Mouse (Mus musculus) right cerebral cortex, adult 2 months (tissue): ENCODE results near the gene Mvb12a.
"Not testable (repeated sequence)": the region's sequence is repeated elsewhere in the genome, so short reads cannot be mapped to it uniquely, and the experiment has no call there.

Experiments used
- DNase-seq, 2 experiments: peaks; one replicate each; pipeline ENCODE4 v3.0.0; 2021 to 2022; ENCODE audit warnings: low spot score in 2 of 2

Mvb12a gene

GRCm38 (mm10) chr8:71542632-71543343 lies at the start of gene Mvb12a:
Gene Mvb12a (plus strand): TSS chr8:71542922.
- DNase-seq, result peak; percentile 96 to 97

DNA sequence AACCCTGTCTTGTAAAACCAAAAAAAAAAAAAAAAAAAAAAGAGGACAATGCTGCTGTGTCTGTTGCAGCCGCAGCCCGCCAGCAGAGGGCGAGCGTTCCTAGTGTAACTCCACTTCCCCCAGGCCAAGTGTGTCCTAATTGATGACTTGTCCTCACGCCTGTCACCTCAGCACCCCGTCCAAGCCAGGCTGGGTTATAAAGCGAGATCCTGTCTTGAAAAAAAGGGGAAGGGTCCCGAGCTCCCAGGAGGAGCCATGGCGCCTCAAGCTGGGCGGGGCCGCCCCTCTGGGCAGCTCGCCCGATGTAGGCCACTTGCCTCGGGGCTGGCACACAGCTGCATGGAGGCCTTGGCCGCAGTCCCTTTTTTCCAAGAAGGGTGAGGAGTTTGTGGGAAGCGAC lies 47.7 kb upstream of the Mvb12a start:
- peak; percentile 83 to 86 for DNase-seq

GRCm38 (mm10) chr8:71495811-71496210 lies 46.9 kb upstream of the Mvb12a start:
- DNase-seq, result no peak

GRCm38 (mm10) chr8:71496481-71496880 lies 46.2 kb upstream of the Mvb12a start:
- DNase-seq, result no peak

- DNase-seq, result no peak
These were observed 45.6 kb upstream of the Mvb12a start for GRCm38 (mm10) chr8:71497077-71497645.

GRCm38 (mm10) chr8:71497881-71498501 lies 44.7 kb upstream of the Mvb12a start:
- no peak for DNase-seq

DNA sequence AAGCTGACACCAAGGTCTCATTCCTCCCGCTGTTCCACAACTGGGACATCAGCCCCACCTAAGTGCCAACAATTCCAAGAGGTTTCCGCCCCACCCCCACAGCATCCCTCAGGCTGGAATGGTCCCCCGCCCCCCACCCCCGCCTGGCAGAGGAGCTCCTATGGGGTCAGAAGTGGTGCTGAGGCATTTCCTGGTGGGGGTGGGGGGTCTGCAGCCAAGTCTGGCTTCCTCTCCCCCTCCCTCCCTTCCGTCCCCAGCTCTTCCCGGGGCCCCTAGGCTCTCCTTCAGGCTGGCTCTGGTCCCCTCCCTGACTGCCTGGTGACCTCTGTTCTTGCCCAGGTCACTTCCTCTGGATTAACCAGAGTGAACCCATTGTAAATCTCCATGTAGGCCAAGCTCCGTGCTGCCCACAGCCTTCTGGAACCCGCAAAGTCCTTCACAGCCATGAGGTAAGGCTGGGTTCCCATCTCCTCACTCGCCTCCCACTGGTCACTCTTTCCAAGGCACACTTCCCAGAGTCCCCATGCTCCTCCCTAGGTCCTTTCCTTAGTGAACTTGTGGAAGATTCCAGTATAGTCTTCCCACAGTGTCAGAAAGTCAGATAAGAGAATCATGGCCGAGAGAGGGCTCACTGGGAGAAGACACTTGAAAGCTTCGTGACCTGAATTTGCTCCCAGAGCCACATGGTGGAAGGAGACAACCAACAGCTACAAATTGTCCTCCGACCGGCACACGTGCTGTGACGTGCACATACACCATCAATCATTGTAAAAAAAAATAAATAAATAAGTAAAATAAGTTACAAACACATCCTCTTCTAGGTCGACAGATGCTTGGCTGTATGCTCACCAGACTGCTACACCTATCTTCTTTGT lies 43.7 kb upstream of the Mvb12a start:
- no peak for DNase-seq

DNA sequence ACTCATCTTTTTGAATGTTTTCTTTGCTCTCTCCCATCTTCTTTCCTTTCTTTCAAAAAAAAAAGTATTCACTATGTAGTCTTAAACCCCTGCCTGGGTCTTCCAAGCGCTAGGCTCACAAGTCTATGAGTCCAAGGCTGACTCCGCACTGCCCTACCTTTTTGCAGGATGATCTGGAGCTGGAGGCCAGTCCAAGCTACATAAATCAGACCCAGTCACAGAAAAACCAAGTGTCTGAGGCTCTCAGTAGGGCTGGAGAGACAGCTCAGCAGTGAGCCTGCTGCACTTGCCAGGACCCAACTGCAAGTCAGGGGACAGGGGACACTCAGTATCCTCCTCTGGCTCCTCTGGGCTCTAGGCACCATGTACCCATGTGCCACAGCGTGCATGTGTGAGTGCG lies 38.4 kb upstream of the Mvb12a start:
- no peak for DNase-seq

- no peak for DNase-seq
These were observed 37.4 kb upstream of the Mvb12a start for GRCm38 (mm10) chr8:71505326-71505725.

DNA sequence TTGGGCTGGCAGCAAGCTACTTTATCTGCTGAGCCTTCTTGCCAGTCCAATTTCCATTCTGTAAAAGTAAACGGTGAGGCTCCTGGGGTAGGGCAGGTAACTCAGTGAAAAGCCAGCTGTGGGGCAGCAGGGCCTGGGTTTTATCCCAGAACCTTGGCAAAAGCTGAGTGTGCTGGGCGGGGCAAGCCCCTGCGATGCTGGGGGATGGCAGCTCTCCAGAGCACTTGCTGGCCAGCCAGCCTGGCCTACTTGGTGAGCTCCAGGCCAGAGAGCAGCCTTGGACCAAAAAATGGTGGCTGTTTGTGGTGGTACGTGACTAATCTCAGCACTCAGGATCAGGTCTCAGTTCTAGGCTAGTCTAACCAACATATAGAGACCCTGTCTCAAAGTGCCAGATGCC lies 36.7 kb upstream of the Mvb12a start:
- DNase-seq, result no peak

- peak; percentile 77 to 89 for DNase-seq
These were observed 35.1 kb upstream of the Mvb12a start for GRCm38 (mm10) chr8:71507589-71508104.

DNA sequence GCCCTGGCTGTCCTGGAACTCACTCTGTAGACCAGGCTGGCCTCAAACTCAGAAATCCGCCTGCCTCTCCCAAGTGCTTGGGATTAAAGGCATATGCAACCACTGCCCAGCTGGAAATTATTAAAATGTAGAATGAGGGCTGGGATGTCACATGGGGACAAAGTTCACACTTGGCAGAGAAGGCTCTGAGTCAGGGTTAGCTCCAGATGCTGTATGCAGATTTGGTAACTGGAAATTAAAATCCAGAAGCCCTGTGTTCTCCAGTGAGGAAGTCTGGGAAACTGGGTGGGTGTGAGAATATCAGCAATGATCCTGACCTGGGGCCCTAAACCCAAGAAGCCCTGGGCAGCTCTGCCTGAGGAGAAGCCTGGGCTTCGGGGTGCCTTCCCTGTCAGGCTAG lies 33.4 kb upstream of the Mvb12a start:
- DNase-seq, result no peak

DNA sequence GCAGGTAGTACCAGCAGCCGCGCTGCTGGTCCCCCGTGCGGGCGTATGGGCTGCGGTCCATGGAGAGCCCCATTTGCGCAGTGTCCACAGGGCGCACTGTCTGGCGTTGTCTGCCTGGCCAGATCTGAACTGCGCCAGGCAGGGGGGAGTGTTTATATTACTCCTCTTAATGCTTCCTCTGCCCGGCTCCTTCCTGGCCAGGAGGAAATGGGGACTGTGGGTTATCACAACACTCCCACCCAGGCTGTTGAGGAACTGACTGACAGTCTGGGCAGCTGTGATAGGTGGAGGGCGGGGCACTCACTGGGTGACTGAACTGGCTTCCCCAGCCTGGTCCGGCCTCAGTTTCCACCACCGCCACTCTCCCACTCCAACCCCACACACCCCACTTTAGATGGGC lies 31.1 kb upstream of the Mvb12a start, which contains the start of gene Plvap:
Gene Plvap (minus strand): TSS at position 109 of the 400 bp plus-strand sequence.
- DNase-seq, result no peak

GRCm38 (mm10) chr8:71513018-71513754 lies 29.5 kb upstream of the Mvb12a start:
- DNase-seq, result no peak

- no peak for DNase-seq
These were observed 27.7 kb upstream of the Mvb12a start for GRCm38 (mm10) chr8:71515043-71515442.

DNA sequence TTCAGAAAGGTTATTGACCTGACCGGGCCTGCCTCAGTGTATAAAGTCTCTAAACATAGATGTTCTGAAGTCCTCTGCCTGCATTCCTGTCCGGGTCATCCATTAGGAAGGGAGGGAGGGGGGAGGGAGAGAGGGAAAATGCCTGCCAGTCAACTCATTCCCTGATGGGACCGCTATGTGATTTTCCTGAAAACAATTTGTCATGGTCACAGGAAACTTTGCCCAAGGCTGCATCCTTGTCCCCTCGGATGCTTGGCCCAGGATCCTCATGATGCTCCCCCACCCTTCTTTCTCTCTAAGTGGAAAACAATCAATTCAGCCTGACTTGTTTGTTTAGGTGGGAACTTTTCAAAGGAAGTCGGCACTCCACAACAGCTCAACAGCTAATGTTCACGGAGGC lies 25.9 kb upstream of the Mvb12a start:
- DNase-seq, result no peak

- DNase-seq, result not testable (repeated sequence)
These were observed 23.5 kb upstream of the Mvb12a start for GRCm38 (mm10) chr8:71519037-71519825.

GRCm38 (mm10) chr8:71521634-71522033 lies 21.1 kb upstream of the Mvb12a start:
- peak; percentile 91 to 92 for DNase-seq

GRCm38 (mm10) chr8:71525226-71526050 lies 17.3 kb upstream of the Mvb12a start, which contains the start of gene Ccdc194:
Gene Ccdc194 (minus strand): TSS chr8:71525711.
- no peak for DNase-seq
